Mouse (Mus musculus): ENCODE measurements around the gene Nicn1. TPM values are rescaled to one million over a fixed set of nuclear protein-coding genes. Genes with fewer than 3 reads are reported as not detected.

The Nicn1 gene
- total and polyA plus RNA-seq, 3 experiments = 21.0 to 24.1 (median 21.5) TPM

- H3K4me3 ChIP-seq = peak overlapping the region; percentile 65
- H3K79me2 ChIP-seq (replicated peaks; ENCODE audit: control insufficient read depth, insufficient read depth, low read length) = no peaks in the 10 kb centered on the region
- H3K27me3 ChIP-seq (ENCODE audit: control insufficient read depth, insufficient read depth, low read length) = no peaks in the 10 kb centered on the region
- H3K4me1 ChIP-seq (ENCODE audit: control insufficient read depth, insufficient read depth, low read length) = peaks cover 12% of the 10 kb centered on the region
- peaks cover 10% of the 10 kb centered on the region; the same call in 1 of the 2 replicates for H3K36me3 ChIP-seq (ENCODE audit: control insufficient read depth, insufficient read depth, low read length)
- no peak for TF ChIP-seq CTCF (IDR thresholded peaks at IDR 0.05)
- TF ChIP-seq EP300 (IDR thresholded peaks at IDR 0.05; ENCODE audit: insufficient read depth, low read depth, low read length) = 0 out of 2 replicates have a peak, but pooled peaks have one; percentile 5
- TF ChIP-seq POLR2A (IDR thresholded peaks at IDR 0.05; ENCODE audit: insufficient read depth, low read depth, low read length) = 0 out of 2 replicates have a peak, but pooled peaks have one; percentile 47
- peak overlapping the region; percentile 90 for H3K9ac ChIP-seq (ENCODE audit: low read depth, low read length)
- intact Hi-C loops (cut with DNase I) = no loop called here
- peak overlapping the region; percentile 96 for H3K27ac ChIP-seq
- 40% methylated on average over 10 of the region's 10 CpGs for WGBS
- peak; percentile 33 to 56 for DNase-seq
Observed at GRCm38 (mm10) chr9:108340258-108341138, 50.3 kb downstream of the Nicn1 start.

- Histone ChIP-seq H3K4me3 (no peak overlapping the region), H3K27ac (peak overlapping the region; percentile 13; the same call in 1 of the 2 replicates), H3K79me2 (replicated peaks; ENCODE audit: control insufficient read depth, insufficient read depth, low read length) (no peaks in the 10 kb centered on the region), H3K27me3 (ENCODE audit: control insufficient read depth, insufficient read depth, low read length) (no peaks in the 10 kb centered on the region), H3K4me1 (ENCODE audit: control insufficient read depth, insufficient read depth, low read length) (peaks cover 13% of the 10 kb centered on the region), H3K9ac (ENCODE audit: low read depth, low read length) (no peak overlapping the region), H3K36me3 (ENCODE audit: control insufficient read depth, insufficient read depth, low read length) (peaks cover 10% of the 10 kb centered on the region; the same call in 1 of the 2 replicates)
- intact Hi-C loops (cut with DNase I) = no loop called here
- 79% methylated on average over 5 of the region's 5 CpGs for WGBS
- TF ChIP-seq POLR2A (IDR thresholded peaks at IDR 0.05; ENCODE audit: insufficient read depth, low read depth, low read length) (no peak), CTCF (IDR thresholded peaks at IDR 0.05) (no peak), EP300 (IDR thresholded peaks at IDR 0.05; ENCODE audit: insufficient read depth, low read depth, low read length) (no peak)
- DNase-seq = no peak
Observed at GRCm38 (mm10) chr9:108341139-108341475, 50.9 kb downstream of the Nicn1 start.

GRCm38 (mm10) chr9:108341801-108342200 is 51.6 kb downstream of the Nicn1 start:
- H3K27ac ChIP-seq = peak overlapping the region; percentile 50; the same call in 1 of the 2 replicates
- no peaks in the 10 kb centered on the region for H3K79me2 ChIP-seq (replicated peaks; ENCODE audit: control insufficient read depth, insufficient read depth, low read length)
- intact Hi-C loops (cut with DNase I) = no loop called here
- H3K4me3 ChIP-seq = no peak overlapping the region
- H3K36me3 ChIP-seq (ENCODE audit: control insufficient read depth, insufficient read depth, low read length) = peaks cover 10% of the 10 kb centered on the region; the same call in 1 of the 2 replicates
- no peaks in the 10 kb centered on the region for H3K27me3 ChIP-seq (ENCODE audit: control insufficient read depth, insufficient read depth, low read length)
- no peak for TF ChIP-seq EP300 (IDR thresholded peaks at IDR 0.05; ENCODE audit: insufficient read depth, low read depth, low read length)
- no peak for TF ChIP-seq POLR2A (IDR thresholded peaks at IDR 0.05; ENCODE audit: insufficient read depth, low read depth, low read length)
- no peak for TF ChIP-seq CTCF (IDR thresholded peaks at IDR 0.05)
- peaks cover 15% of the 10 kb centered on the region for H3K4me1 ChIP-seq (ENCODE audit: control insufficient read depth, insufficient read depth, low read length)
- DNase-seq = no peak
- H3K9ac ChIP-seq (ENCODE audit: low read depth, low read length) = no peak overlapping the region

GRCm38 (mm10) chr9:108342301-108342831 is 52.1 kb downstream of the Nicn1 start:
- peaks cover 10% of the 10 kb centered on the region; the same call in 1 of the 2 replicates for H3K36me3 ChIP-seq (ENCODE audit: control insufficient read depth, insufficient read depth, low read length)
- peak overlapping the region; percentile 60 for H3K27ac ChIP-seq
- no peak overlapping the region for H3K9ac ChIP-seq (ENCODE audit: low read depth, low read length)
- no peak for TF ChIP-seq POLR2A (IDR thresholded peaks at IDR 0.05; ENCODE audit: insufficient read depth, low read depth, low read length)
- no peak for TF ChIP-seq CTCF (IDR thresholded peaks at IDR 0.05)
- TF ChIP-seq EP300 (IDR thresholded peaks at IDR 0.05; ENCODE audit: insufficient read depth, low read depth, low read length) = no peak
- no peaks in the 10 kb centered on the region for H3K79me2 ChIP-seq (replicated peaks; ENCODE audit: control insufficient read depth, insufficient read depth, low read length)
- H3K27me3 ChIP-seq (ENCODE audit: control insufficient read depth, insufficient read depth, low read length) = no peaks in the 10 kb centered on the region
- peaks cover 15% of the 10 kb centered on the region for H3K4me1 ChIP-seq (ENCODE audit: control insufficient read depth, insufficient read depth, low read length)
- DNase-seq = no peak
- H3K4me3 ChIP-seq = no peak overlapping the region
- intact Hi-C loops (cut with DNase I) = no loop called here
- 33% methylated on average over 5 of the region's 5 CpGs for WGBS

- DNase-seq = no peak
- intact Hi-C loops (cut with DNase I) = no loop called here
Observed at GRCm38 (mm10) chr9:108343331-108343730, 53.1 kb downstream of the Nicn1 start.

More at GRCm38 (mm10) chr9:108343331-108343730, 53.1 kb downstream of the Nicn1 start:
- Histone ChIP-seq H3K36me3 (ENCODE audit: control insufficient read depth, insufficient read depth, low read length) (peaks cover 6% of the 10 kb centered on the region; the same call in 1 of the 2 replicates), H3K4me1 (ENCODE audit: control insufficient read depth, insufficient read depth, low read length) (peaks cover 11% of the 10 kb centered on the region), H3K4me3 (no peak overlapping the region), H3K79me2 (replicated peaks; ENCODE audit: control insufficient read depth, insufficient read depth, low read length) (no peaks in the 10 kb centered on the region), H3K9ac (ENCODE audit: low read depth, low read length) (no peak overlapping the region), H3K27me3 (ENCODE audit: control insufficient read depth, insufficient read depth, low read length) (no peaks in the 10 kb centered on the region), H3K27ac (no peak overlapping the region)
- WGBS = 76% methylated on average over 3 of the region's 3 CpGs
- TF ChIP-seq CTCF (IDR thresholded peaks at IDR 0.05) (no peak), EP300 (IDR thresholded peaks at IDR 0.05; ENCODE audit: insufficient read depth, low read depth, low read length) (no peak), POLR2A (IDR thresholded peaks at IDR 0.05; ENCODE audit: insufficient read depth, low read depth, low read length) (no peak)
